In the genomic region with DNA sequence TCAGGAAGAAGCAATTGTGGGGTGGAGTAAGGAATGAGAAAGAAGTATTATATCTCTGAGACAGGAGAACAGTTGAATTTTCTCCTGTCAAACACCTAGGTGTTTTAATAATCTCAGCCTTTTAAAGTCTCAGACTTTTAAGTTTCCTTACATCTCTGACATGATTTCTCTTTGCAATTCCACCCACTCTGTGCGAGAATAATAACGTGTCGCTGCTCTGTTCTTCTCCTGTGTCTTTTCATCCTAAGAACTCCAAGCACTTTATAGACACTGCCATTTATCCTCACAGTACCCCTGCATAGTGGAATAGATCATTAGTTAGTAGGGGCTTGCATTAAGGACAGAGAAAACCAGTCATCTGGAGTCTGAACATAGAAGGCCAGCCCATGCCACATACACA, we compare ENCODE assay signal across 18 mouse cellular contexts.
A peak's percentile ranks its signal among the peaks of the same experiment; 100 is the strongest.
DNase-seq lines count a peak whose midpoint lies in the region; ATAC-seq and TF ChIP-seq lines count a peak whose summit lies in the region.
"Had no signal": no experiment of that assay in that cellular context is flagged by ENCODE, and none has a peak within 500 bp of the region (broad histone marks: within the 10 kb centered on the region; RNA-seq: fewer than 3 reads in every experiment).

No protein-coding gene starts in this region.

- ATAC-seq in forebrain, postnatal 0 days, result peak; percentile 79
- ATAC-seq in midbrain, embryonic 13.5 days, result no peak
- ATAC-seq: forebrain, embryonic 13.5 days; forebrain, embryonic 15.5 days had no signal

- no peak overlapping the region for H3K9ac ChIP-seq in forebrain, postnatal 0 days
- H3K9ac ChIP-seq in midbrain, embryonic 13.5 days (replicated peaks), result no peak overlapping the region
- H3K9ac ChIP-seq: embryonic facial prominence, embryonic 12.5 days; forebrain, embryonic 13.5 days; forebrain, embryonic 15.5 days had no signal

- TF ChIP-seq CTCF in forebrain, postnatal 0 days (IDR thresholded peaks at IDR 0.05; ENCODE audit: low read depth), result no peak
- no peak for TF ChIP-seq CTCF in brain, embryonic 14.5 days (IDR thresholded peaks at IDR 0.05; ENCODE audit: borderline replicate concordance, extremely low read depth, insufficient read depth, insufficient read length)

- no peaks in the 10 kb centered on the region for H3K4me1 ChIP-seq in forebrain, postnatal 0 days (ENCODE audit: insufficient read depth)
- H3K4me1 ChIP-seq in forebrain, embryonic 10.5 days, result no peaks in the 10 kb centered on the region
- no peaks in the 10 kb centered on the region for H3K4me1 ChIP-seq in midbrain, embryonic 13.5 days (replicated peaks)
- H3K4me1 ChIP-seq: embryonic facial prominence, embryonic 10.5 days; embryonic facial prominence, embryonic 12.5 days; forebrain, embryonic 13.5 days; forebrain, embryonic 15.5 days had no signal

- H3K36me3 ChIP-seq in forebrain, postnatal 0 days (ENCODE audit: insufficient read depth), result no peaks in the 10 kb centered on the region
- H3K36me3 ChIP-seq in forebrain, embryonic 10.5 days (replicated peaks), result no peaks in the 10 kb centered on the region
- no peaks in the 10 kb centered on the region for H3K36me3 ChIP-seq in midbrain, embryonic 13.5 days
- H3K36me3 ChIP-seq: embryonic facial prominence, embryonic 10.5 days; embryonic facial prominence, embryonic 12.5 days; forebrain, embryonic 15.5 days had no signal

- H3K9me3 ChIP-seq in forebrain, postnatal 0 days (ENCODE audit: low read length), result no peaks in the 10 kb centered on the region
- H3K9me3 ChIP-seq in forebrain, embryonic 10.5 days, result no peaks in the 10 kb centered on the region
- H3K9me3 ChIP-seq in midbrain, embryonic 13.5 days, result no peaks in the 10 kb centered on the region
- H3K9me3 ChIP-seq: embryonic facial prominence, embryonic 10.5 days; embryonic facial prominence, embryonic 12.5 days; forebrain, embryonic 13.5 days; forebrain, embryonic 15.5 days had no signal

- H3K27ac ChIP-seq in forebrain, postnatal 0 days (ENCODE audit: low read depth, low read length), result 0 out of 2 replicates have a peak overlapping the region, but pooled peaks have one; percentile 16
- no peak overlapping the region for H3K27ac ChIP-seq in forebrain, embryonic 10.5 days
- H3K27ac ChIP-seq in midbrain, embryonic 13.5 days, result no peak overlapping the region
- H3K27ac ChIP-seq: embryonic facial prominence, embryonic 10.5 days; embryonic facial prominence, embryonic 12.5 days; forebrain, embryonic 13.5 days had no signal

- no peak overlapping the region for H3K4me2 ChIP-seq in forebrain, postnatal 0 days (ENCODE audit: low read depth)
- H3K4me2 ChIP-seq in midbrain, embryonic 13.5 days (replicated peaks), result no peak overlapping the region
- H3K4me2 ChIP-seq: embryonic facial prominence, embryonic 12.5 days; forebrain, embryonic 13.5 days; forebrain, embryonic 15.5 days had no signal

- H3K4me3 ChIP-seq in forebrain, postnatal 0 days (ENCODE audit: low read depth, low read length), result no peak overlapping the region
- H3K4me3 ChIP-seq in forebrain, embryonic 10.5 days, result no peak overlapping the region
- H3K4me3 ChIP-seq in midbrain, embryonic 13.5 days (replicated peaks), result no peak overlapping the region
- H3K4me3 ChIP-seq: embryonic facial prominence, embryonic 10.5 days; embryonic facial prominence, embryonic 12.5 days; forebrain, embryonic 13.5 days; forebrain, embryonic 15.5 days had no signal

- no peak for DNase-seq in forebrain, postnatal 0 days
- DNase-seq in forebrain, embryonic 10.5 days (ENCODE audit: extremely low spot score, low spot score), result no peak
- peak; percentile 50 for DNase-seq in brain, adult 2 months (ENCODE audit: low read depth, low spot score)
- peak; percentile 28 for DNase-seq in brain, embryonic 14.5 days (ENCODE audit: low read depth)
- DNase-seq in kidney, postnatal 10 days, result no peak
- DNase-seq: adrenal gland, adult 2 months; adrenal gland, postnatal 10 days; adrenal gland, postnatal 25 days; cerebellum, adult 11-12 months; cerebellum, adult 2 months; cerebellum, adult 9-10 months; cerebellum, postnatal 10 days; cerebellum, postnatal 25 days had no signal

- no peaks in the 10 kb centered on the region for H3K27me3 ChIP-seq in forebrain, postnatal 0 days (ENCODE audit: insufficient read depth, low read length)
- no peaks in the 10 kb centered on the region for H3K27me3 ChIP-seq in forebrain, embryonic 10.5 days (ENCODE audit: poor library complexity, severe bottlenecking)
- H3K27me3 ChIP-seq in midbrain, embryonic 13.5 days, result no peaks in the 10 kb centered on the region
- H3K27me3 ChIP-seq: embryonic facial prominence, embryonic 12.5 days; forebrain, embryonic 13.5 days; forebrain, embryonic 15.5 days had no signal

- 72% methylated on average over 3 of the region's 3 CpGs for WGBS in forebrain, postnatal 0 days
- WGBS in forebrain, embryonic 10.5 days, result 93% methylated on average over 3 of the region's 3 CpGs
- 92% methylated on average over 3 of the region's 3 CpGs for WGBS in midbrain, embryonic 13.5 days

- TF ChIP-seq POLR2A in brain, embryonic 14.5 days (IDR thresholded peaks at IDR 0.05; ENCODE audit: borderline replicate concordance, extremely low read depth, insufficient read depth, insufficient read length, poor library complexity, severe bottlenecking), result no peak

Comparison
In these comparisons a context has a peak if more than half of its experiments do, and no peak if none do; other contexts are left out.
1. DNase-seq: peak in brain, adult 2 months (single experiment) and brain, embryonic 14.5 days (single experiment); none in forebrain, postnatal 0 days (single experiment), forebrain, embryonic 10.5 days (single experiment) and kidney, postnatal 10 days (single experiment).